Mouse (Mus musculus): Measurements from ENCODE around the gene Olfr881. TPM values are rescaled to one million over a fixed set of nuclear protein-coding genes. Genes with fewer than 3 reads are reported as not detected.

Olfr881 gene
- not detected in 2 replicates for total RNA-seq (2014; rRNA removed)
- polyA plus RNA-seq (2015; fragmentation: Nextera tagmentation; extraction: Ambion mirVana): not detected in 2 replicates

- Histone ChIP-seq H3K36me3 (ENCODE audit: insufficient read depth) (no peaks in the 10 kb centered on the region), H3K9ac (no peak within 1 kb of the TSS), H3K27me3 (ENCODE audit: insufficient read depth, low read length) (no peaks in the 10 kb centered on the region), H3K4me3 (ENCODE audit: low read depth, low read length) (no peak within 1 kb of the TSS), H3K27ac (ENCODE audit: low read depth, low read length) (no peak within 1 kb of the TSS), H3K4me1 (ENCODE audit: insufficient read depth) (no peaks in the 10 kb centered on the region), H3K4me2 (ENCODE audit: low read depth) (no peak within 1 kb of the TSS), H3K9me3 (ENCODE audit: low read length) (no peaks in the 10 kb centered on the region)
- ATAC-seq (no peak), DNase-seq (no peak)
- TF ChIP-seq CTCF (IDR thresholded peaks at IDR 0.05; ENCODE audit: low read depth): no peak
Measured at GRCm38 (mm10) chr9:37991525-37991924, at the start of gene Olfr881. Gene Olfr881, plus strand, starts transcription at chr9:37991825.

DNA sequence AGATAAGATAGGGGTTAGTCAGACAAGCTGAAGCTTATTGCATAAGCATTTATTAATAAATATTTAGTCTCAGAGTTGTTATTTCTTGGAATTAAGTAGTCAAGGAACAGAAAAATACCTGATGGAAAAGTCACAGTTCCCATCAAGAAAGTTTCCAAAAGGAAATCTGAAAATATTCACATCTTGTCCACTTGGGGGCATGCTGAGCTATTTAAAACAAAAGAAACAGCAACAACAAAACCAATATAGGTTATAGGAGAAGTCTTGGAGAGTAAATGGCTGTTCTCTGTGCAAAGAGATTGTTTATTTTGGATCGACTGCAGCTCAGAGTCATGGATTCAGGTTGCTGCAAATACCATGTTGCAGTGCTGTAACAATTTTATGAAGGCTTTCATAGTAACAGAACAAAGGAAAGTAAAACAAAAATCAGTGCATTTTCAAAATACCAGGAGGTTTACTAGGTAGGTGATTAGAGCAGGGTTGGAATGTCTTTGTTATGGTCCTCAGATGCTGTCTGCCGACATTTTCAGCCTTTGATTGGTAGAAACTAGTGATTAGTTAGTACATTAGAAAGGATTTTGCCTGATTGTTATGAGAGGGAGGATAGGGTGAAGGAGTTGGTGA lies 7.1 kb downstream of the Olfr881 start:
- Histone ChIP-seq H3K36me3 (ENCODE audit: insufficient read depth) (no peaks in the 10 kb centered on the region), H3K27ac (ENCODE audit: low read depth, low read length) (no peak overlapping the region), H3K4me3 (ENCODE audit: low read depth, low read length) (no peak overlapping the region), H3K4me1 (ENCODE audit: insufficient read depth) (no peaks in the 10 kb centered on the region), H3K4me2 (ENCODE audit: low read depth) (no peak overlapping the region), H3K27me3 (ENCODE audit: insufficient read depth, low read length) (no peaks in the 10 kb centered on the region), H3K9me3 (ENCODE audit: low read length) (no peaks in the 10 kb centered on the region), H3K9ac (no peak overlapping the region)
- WGBS: 43% methylated on average over 2 of the region's 2 CpGs
- no peak for ATAC-seq
- peak; percentile 6 for DNase-seq
- TF ChIP-seq CTCF (IDR thresholded peaks at IDR 0.05; ENCODE audit: low read depth): peak; percentile 40; the same call in 1 of the 2 replicates

- H3K27ac ChIP-seq (ENCODE audit: low read depth, low read length): no peak overlapping the region
- no peaks in the 10 kb centered on the region for H3K36me3 ChIP-seq (ENCODE audit: insufficient read depth)
- H3K4me2 ChIP-seq (ENCODE audit: low read depth): no peak overlapping the region
- no peak overlapping the region for H3K4me3 ChIP-seq (ENCODE audit: low read depth, low read length)
- ATAC-seq: no peak
- no peak for DNase-seq
- no peak overlapping the region for H3K9ac ChIP-seq
- H3K4me1 ChIP-seq (ENCODE audit: insufficient read depth): no peaks in the 10 kb centered on the region
- no peaks in the 10 kb centered on the region for H3K27me3 ChIP-seq (ENCODE audit: insufficient read depth, low read length)
- no peak for TF ChIP-seq CTCF (IDR thresholded peaks at IDR 0.05; ENCODE audit: low read depth)
- H3K9me3 ChIP-seq (ENCODE audit: low read length): no peaks in the 10 kb centered on the region
- WGBS: 42% methylated on average over 1 of the region's 1 CpGs
Measured at GRCm38 (mm10) chr9:38000021-38000420, 8.4 kb downstream of the Olfr881 start.

GRCm38 (mm10) chr9:38025508-38025907 lies 33.9 kb downstream of the Olfr881 start, which contains the start of gene Olfr883:
Gene Olfr883, plus strand, starts transcription at chr9:38025808.
- TF ChIP-seq CTCF (IDR thresholded peaks at IDR 0.05; ENCODE audit: low read depth): no peak
- Histone ChIP-seq H3K9ac (no peak within 1 kb of the TSS), H3K36me3 (ENCODE audit: insufficient read depth) (no peaks in the 10 kb centered on the region), H3K27me3 (ENCODE audit: insufficient read depth, low read length) (no peaks in the 10 kb centered on the region), H3K4me3 (ENCODE audit: low read depth, low read length) (no peak within 1 kb of the TSS), H3K9me3 (ENCODE audit: low read length) (no peaks in the 10 kb centered on the region), H3K4me2 (ENCODE audit: low read depth) (no peak within 1 kb of the TSS), H3K27ac (ENCODE audit: low read depth, low read length) (no peak within 1 kb of the TSS), H3K4me1 (ENCODE audit: insufficient read depth) (no peaks in the 10 kb centered on the region)
- 86% methylated on average over 1 of the region's 1 CpGs for WGBS
- ATAC-seq (no peak), DNase-seq (no peak)

Other genes starting within 250 kb of the Olfr881 start
- not detected in 2 replicates for gene Olfr874, start 246.7 kb upstream of the Olfr881 start, total RNA-seq (2014; rRNA removed)
- not detected in 2 replicates for gene Olfr874, start 246.7 kb upstream of the Olfr881 start, polyA plus RNA-seq (2015; fragmentation: Nextera tagmentation; extraction: Ambion mirVana)
- not detected in 2 replicates for gene Olfr875, start 220.0 kb upstream of the Olfr881 start, total RNA-seq (2014; rRNA removed)
- 0.16 TPM in 1 of 2 replicates, not detected in the other for gene Olfr875, start 220.0 kb upstream of the Olfr881 start, polyA plus RNA-seq (2015; fragmentation: Nextera tagmentation; extraction: Ambion mirVana)
- gene Olfr876, start 188.8 kb upstream of the Olfr881 start, total RNA-seq (2014; rRNA removed): not detected in 2 replicates
- gene Olfr876, start 188.8 kb upstream of the Olfr881 start, polyA plus RNA-seq (2015; fragmentation: Nextera tagmentation; extraction: Ambion mirVana): not detected in 2 replicates
- not detected in 2 replicates for gene Olfr877, start 137.6 kb upstream of the Olfr881 start, total RNA-seq (2014; rRNA removed)
- 0.11 TPM in 1 of 2 replicates, not detected in the other for gene Olfr877, start 137.6 kb upstream of the Olfr881 start, polyA plus RNA-seq (2015; fragmentation: Nextera tagmentation; extraction: Ambion mirVana)
- not detected in 2 replicates for gene Olfr145, start 95.1 kb upstream of the Olfr881 start, total RNA-seq (2014; rRNA removed)
- gene Olfr145, start 95.1 kb upstream of the Olfr881 start, polyA plus RNA-seq (2015; fragmentation: Nextera tagmentation; extraction: Ambion mirVana): not detected in 2 replicates
- gene Olfr878, start 74.0 kb upstream of the Olfr881 start, total RNA-seq (2014; rRNA removed): not detected in 2 replicates
- not detected in 2 replicates for gene Olfr878, start 74.0 kb upstream of the Olfr881 start, polyA plus RNA-seq (2015; fragmentation: Nextera tagmentation; extraction: Ambion mirVana)
- not detected in 2 replicates for gene Olfr883, start 34.0 kb downstream of the Olfr881 start, total RNA-seq (2014; rRNA removed)
- gene Olfr883, start 34.0 kb downstream of the Olfr881 start, polyA plus RNA-seq (2015; fragmentation: Nextera tagmentation; extraction: Ambion mirVana): not detected in 2 replicates
- not detected in 2 replicates for gene Olfr884, start 54.7 kb downstream of the Olfr881 start, total RNA-seq (2014; rRNA removed)
- gene Olfr884, start 54.7 kb downstream of the Olfr881 start, polyA plus RNA-seq (2015; fragmentation: Nextera tagmentation; extraction: Ambion mirVana): not detected in 2 replicates
- gene Olfr885, start 69.5 kb downstream of the Olfr881 start, total RNA-seq (2014; rRNA removed): not detected in 2 replicates
- gene Olfr885, start 69.5 kb downstream of the Olfr881 start, polyA plus RNA-seq (2015; fragmentation: Nextera tagmentation; extraction: Ambion mirVana): not detected in 2 replicates
- not detected in 2 replicates for gene Olfr887, start 92.2 kb downstream of the Olfr881 start, total RNA-seq (2014; rRNA removed)
- not detected in 2 replicates for gene Olfr887, start 92.2 kb downstream of the Olfr881 start, polyA plus RNA-seq (2015; fragmentation: Nextera tagmentation; extraction: Ambion mirVana)
- not detected in 2 replicates for gene Olfr888, start 116.3 kb downstream of the Olfr881 start, total RNA-seq (2014; rRNA removed)
- not detected in 2 replicates for gene Olfr888, start 116.3 kb downstream of the Olfr881 start, polyA plus RNA-seq (2015; fragmentation: Nextera tagmentation; extraction: Ambion mirVana)
- not detected in 2 replicates for gene Olfr889, start 123.4 kb downstream of the Olfr881 start, total RNA-seq (2014; rRNA removed)
- gene Olfr889, start 123.4 kb downstream of the Olfr881 start, polyA plus RNA-seq (2015; fragmentation: Nextera tagmentation; extraction: Ambion mirVana): 0.02 and 0.04 TPM in 2 replicates
- not detected in 2 replicates for gene Olfr890, start 150.7 kb downstream of the Olfr881 start, total RNA-seq (2014; rRNA removed)
- gene Olfr890, start 150.7 kb downstream of the Olfr881 start, polyA plus RNA-seq (2015; fragmentation: Nextera tagmentation; extraction: Ambion mirVana): not detected in 2 replicates
- not detected in 2 replicates for gene Olfr891, start 189.0 kb downstream of the Olfr881 start, total RNA-seq (2014; rRNA removed)
- gene Olfr891, start 189.0 kb downstream of the Olfr881 start, polyA plus RNA-seq (2015; fragmentation: Nextera tagmentation; extraction: Ambion mirVana): not detected in 2 replicates
- not detected in 2 replicates for gene Olfr893, start 216.5 kb downstream of the Olfr881 start, total RNA-seq (2014; rRNA removed)
- gene Olfr893, start 216.5 kb downstream of the Olfr881 start, polyA plus RNA-seq (2015; fragmentation: Nextera tagmentation; extraction: Ambion mirVana): not detected in 2 replicates
- not detected in 2 replicates for gene Olfr894, start 226.2 kb downstream of the Olfr881 start, total RNA-seq (2014; rRNA removed)
- gene Olfr894, start 226.2 kb downstream of the Olfr881 start, polyA plus RNA-seq (2015; fragmentation: Nextera tagmentation; extraction: Ambion mirVana): not detected in 2 replicates

Data from forebrain, postnatal 0 days (tissue).